Mouse (Mus musculus) ES-E14 (cell line): ENCODE measurements around the gene Nhlh1. TPM values are rescaled to one million over a fixed set of nuclear protein-coding genes. Genes with fewer than 3 reads are reported as not detected.

Source experiments
- DNase-seq: peaks from one replicate; pipeline ENCODE4 v3.0.0-alpha.2; 2013; ENCODE audit warnings: low read depth, low spot score
- H3K27ac ChIP-seq: 2 replicates; pipeline ENCODE4 v1.5.1; 2012; ENCODE audit warnings: low read depth, mild to moderate bottlenecking, low read length, moderate library complexity, mixed read lengths; ENCODE audit not compliant: poor library complexity, insufficient read depth, severe bottlenecking
- H3K36me3 ChIP-seq: 2 replicates; pipeline ENCODE4 v1.6.1; 2012; ENCODE audit warnings: mild to moderate bottlenecking, low read length, moderate library complexity, mixed read lengths; ENCODE audit not compliant: control insufficient read depth, poor library complexity, insufficient read depth, severe bottlenecking
- H3K4me1 ChIP-seq, 2 experiments: fragments of 150-350 bp in 1 of 2; sonication (generic) in 1 of 2; 2 replicates each; pipeline ENCODE4 v1.6.1; 2012; ENCODE audit warnings: low read length in 2 of 2, mild to moderate bottlenecking in 1 of 2, mixed read lengths in 1 of 2; ENCODE audit not compliant: control insufficient read depth in 2 of 2, insufficient read depth in 2 of 2, poor library complexity in 1 of 2
- H3K4me3 ChIP-seq, 2 experiments: fragments of 150-350 bp in 1 of 2; sonication (generic) in 1 of 2; 2 replicates each; pipeline ENCODE4 v1.5.1; 2012; ENCODE audit warnings: low read length in 2 of 2, low read depth in 1 of 2, mild to moderate bottlenecking in 1 of 2, mixed read lengths in 1 of 2; ENCODE audit not compliant: insufficient read depth in 1 of 2, poor library complexity in 1 of 2, severe bottlenecking in 1 of 2
- H3K9ac ChIP-seq: 2 replicates; pipeline ENCODE4 v1.6.1; 2012; ENCODE audit warnings: low read depth, mild to moderate bottlenecking, low read length, mixed read lengths; ENCODE audit not compliant: poor library complexity, insufficient read depth, severe bottlenecking
- H3K9me3 ChIP-seq: fragments of 150-350 bp; sonication (generic); 2 replicates; pipeline ENCODE4 v1.6.1; 2012; ENCODE audit warnings: low read depth, mild to moderate bottlenecking, low read length; ENCODE audit not compliant: control insufficient read depth, insufficient read depth
- CHD2 ChIP-seq: IDR thresholded peaks from 2 replicates; pipeline ENCODE4 v1.6.1; 2014; ENCODE audit warnings: mild to moderate bottlenecking, low read depth, low read length, inconsistent platforms
- HCFC1 ChIP-seq: IDR thresholded peaks from 2 replicates; pipeline ENCODE4 v1.6.1; 2012; ENCODE audit warnings: low read length, inconsistent platforms, borderline replicate concordance; ENCODE audit not compliant: insufficient read depth
- MAFK ChIP-seq: IDR thresholded peaks from 2 replicates; pipeline ENCODE4 v1.6.1; 2014; ENCODE audit warnings: mild to moderate bottlenecking, low read depth, low read length, inconsistent platforms; ENCODE audit not compliant: insufficient read depth
- ZC3H11A ChIP-seq: IDR thresholded peaks from 2 replicates; pipeline ENCODE4 v1.6.1; 2012; ENCODE audit warnings: low read depth, mild to moderate bottlenecking, inconsistent platforms, low read length, borderline replicate concordance
- ZNF384 ChIP-seq: IDR thresholded peaks from 2 replicates; pipeline ENCODE4 v1.6.1; 2012; ENCODE audit warnings: low read depth, low read length, inconsistent platforms
- in situ Hi-C, 2 experiments: fragments of 600-800 bp; cut with MboI; formaldehyde crosslinking; loops; one replicate each; pipeline ENCODE4 v1.15.1; 2025; ENCODE audit warnings: low sequenced_read_pairs in 2 of 2, inconsistent platforms in 1 of 2; ENCODE audit not compliant: unreplicated experiment in 2 of 2
- total RNA-seq: library from RNA; depleted of rRNA; stranded (reverse); fragments of 300-350 nt; gene quantifications from 2 replicates; pipeline ENCODE4 v1.2.3, GENCODE M21; 2012

Nhlh1 gene
- total RNA-seq, 1 experiment, result not detected

DNA sequence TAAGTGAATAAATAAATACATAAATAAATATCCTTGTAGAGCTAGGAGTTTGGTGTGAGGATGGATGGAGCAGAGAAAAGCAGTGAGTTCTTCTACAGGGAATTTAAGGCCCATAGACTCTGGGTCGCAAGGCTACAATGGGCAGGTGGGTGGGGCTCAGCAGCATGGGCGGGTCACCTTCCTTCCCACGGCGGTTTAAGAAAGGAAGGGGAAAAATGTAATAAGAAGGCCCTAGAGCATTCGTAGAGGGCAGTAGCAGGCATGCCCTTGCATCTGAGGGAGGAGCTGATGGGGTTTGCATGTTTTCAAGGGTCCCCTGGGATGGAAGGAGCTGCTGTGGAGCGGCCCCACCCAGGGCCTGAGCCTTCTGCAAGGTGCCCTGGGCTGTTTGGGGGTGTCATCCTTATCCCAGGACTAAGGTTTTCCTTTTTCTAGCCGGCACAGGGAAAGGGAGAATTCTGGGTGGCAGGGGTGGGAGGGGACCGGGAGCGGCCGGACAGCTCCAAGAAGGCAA lies 4.5 kb downstream of the Nhlh1 start:
- TF ChIP-seq HCFC1 (no peak), CHD2 (no peak), ZC3H11A (no peak), ZNF384 (no peak), MAFK (no peak)

DNA sequence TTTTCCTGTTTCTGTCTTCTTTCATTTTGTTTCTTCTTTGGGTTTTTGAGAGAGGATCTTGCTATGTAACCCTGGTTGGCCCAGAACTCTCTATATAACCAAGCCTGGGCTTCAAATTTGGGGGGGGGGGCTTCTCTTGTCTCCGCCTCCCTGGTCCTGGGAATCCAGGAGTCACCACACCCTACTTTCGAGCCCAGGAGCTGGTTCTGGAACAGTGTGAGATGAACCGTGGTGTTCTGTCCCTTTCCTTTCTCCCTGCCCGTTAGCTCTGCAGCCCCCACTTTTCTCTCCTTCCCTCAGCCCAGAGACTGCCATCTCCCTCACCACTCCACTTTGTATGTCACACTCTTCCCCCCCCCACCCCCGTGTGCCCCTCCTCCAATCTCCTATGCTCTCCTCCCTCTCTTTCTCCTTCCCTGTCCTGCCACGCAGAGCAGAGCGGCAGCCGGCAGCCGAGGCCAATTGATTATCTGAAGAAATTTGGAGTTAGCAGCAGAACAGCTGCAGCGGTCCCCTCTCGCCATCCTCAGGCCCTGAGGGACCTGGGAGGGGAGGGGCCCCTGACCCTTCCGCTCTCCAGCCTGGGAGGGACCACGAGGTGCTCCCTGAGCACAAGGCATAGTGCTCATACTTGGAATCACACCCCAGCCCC lies 8.1 kb downstream of the Nhlh1 start:
- no peak overlapping the region for H3K27ac ChIP-seq
- H3K4me1 ChIP-seq, result peaks cover 1 to 15% of the 10 kb centered on the region in 2 experiments; a peak in 2 of 4 replicates
- H3K9ac ChIP-seq, result no peak overlapping the region
- TF ChIP-seq ZC3H11A, result no peak
- H3K4me3 ChIP-seq, result no peak overlapping the region
- no peaks in the 10 kb centered on the region for H3K9me3 ChIP-seq
- H3K36me3 ChIP-seq, result no peaks in the 10 kb centered on the region
- in situ Hi-C loops, result no loop called here
- no peak for DNase-seq

More for the DNA sequence above, 4.5 kb downstream of the Nhlh1 start:
- H3K4me1 ChIP-seq, result peaks cover 1 to 13% of the 10 kb centered on the region in 2 experiments; a peak in 2 of 4 replicates
- no peaks in the 10 kb centered on the region for H3K9me3 ChIP-seq
- peak overlapping the region; percentile 32 to 33; a peak in 2 of 4 replicates for H3K4me3 ChIP-seq
- H3K36me3 ChIP-seq, result no peaks in the 10 kb centered on the region
- no peak overlapping the region for H3K27ac ChIP-seq
- DNase-seq, result no peak
- no peak overlapping the region for H3K9ac ChIP-seq
- in situ Hi-C loops, result no loop called here

DNA sequence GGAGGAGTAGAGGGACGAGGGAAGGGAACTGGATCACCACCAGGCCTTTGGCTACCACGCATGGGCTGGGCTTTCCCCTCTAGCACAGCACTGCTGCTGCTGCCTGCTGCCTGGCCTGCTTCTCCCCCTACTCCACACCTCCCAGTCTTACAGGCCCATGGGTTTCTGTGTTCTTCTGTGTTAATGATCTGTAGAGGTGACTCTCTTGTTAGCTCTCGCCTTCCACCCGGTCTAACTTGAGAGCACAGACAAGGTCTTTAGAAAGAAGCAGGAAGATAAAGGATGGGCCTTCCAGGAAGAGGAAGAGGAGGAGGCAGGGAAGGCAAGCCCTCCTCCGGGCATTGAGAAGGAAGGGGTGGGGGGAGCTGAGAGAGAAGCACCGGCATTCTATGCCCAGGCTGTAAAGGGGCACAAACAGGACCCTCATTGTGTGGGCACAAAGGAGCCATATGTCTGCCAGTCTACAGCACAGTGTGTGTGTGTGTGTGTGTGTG lies 9.1 kb downstream of the Nhlh1 start:
- in situ Hi-C loops, result no loop called here
- no peak for DNase-seq
- Histone ChIP-seq H3K4me3 (no peak overlapping the region), H3K27ac (no peak overlapping the region), H3K9ac (no peak overlapping the region), H3K4me1 (peaks cover 0 to 11% of the 10 kb centered on the region in 2 experiments; a peak in 2 of 4 replicates), H3K9me3 (no peaks in the 10 kb centered on the region), H3K36me3 (no peaks in the 10 kb centered on the region)
- TF ChIP-seq ZNF384 (no peak), ZC3H11A (no peak), HCFC1 (no peak), MAFK (no peak), CHD2 (no peak)

DNA sequence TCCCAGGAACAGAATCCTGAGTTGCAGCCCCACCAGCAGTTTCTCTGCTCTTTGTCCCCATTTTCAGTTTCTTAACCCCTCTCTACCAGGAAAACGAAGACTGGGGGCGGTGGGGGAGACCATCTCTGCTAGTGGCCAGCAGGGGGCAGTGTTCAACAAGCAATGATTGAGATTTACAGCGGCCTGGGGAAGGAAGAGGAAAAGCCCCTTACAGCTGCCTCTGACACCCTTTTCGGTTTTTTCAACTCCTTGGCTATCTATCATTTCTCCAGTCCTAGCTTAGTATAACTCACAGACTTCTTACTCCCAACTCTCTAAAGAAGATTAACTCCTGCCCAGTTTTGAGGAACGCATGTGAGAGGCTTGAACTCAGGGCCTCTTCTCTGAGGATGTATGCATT lies 10.4 kb downstream of the Nhlh1 start:
- no peaks in the 10 kb centered on the region for H3K9me3 ChIP-seq
- H3K36me3 ChIP-seq, result no peaks in the 10 kb centered on the region
- peaks cover 0 to 7% of the 10 kb centered on the region in 2 experiments; a peak in 1 of 4 replicates for H3K4me1 ChIP-seq
- H3K27ac ChIP-seq, result no peak overlapping the region
- no peak overlapping the region for H3K9ac ChIP-seq
- DNase-seq, result no peak
- in situ Hi-C loops, result no loop called here
- TF ChIP-seq CHD2 (no peak), ZC3H11A (peak; percentile 73), ZNF384 (no peak)
- H3K4me3 ChIP-seq, result no peak overlapping the region

DNA sequence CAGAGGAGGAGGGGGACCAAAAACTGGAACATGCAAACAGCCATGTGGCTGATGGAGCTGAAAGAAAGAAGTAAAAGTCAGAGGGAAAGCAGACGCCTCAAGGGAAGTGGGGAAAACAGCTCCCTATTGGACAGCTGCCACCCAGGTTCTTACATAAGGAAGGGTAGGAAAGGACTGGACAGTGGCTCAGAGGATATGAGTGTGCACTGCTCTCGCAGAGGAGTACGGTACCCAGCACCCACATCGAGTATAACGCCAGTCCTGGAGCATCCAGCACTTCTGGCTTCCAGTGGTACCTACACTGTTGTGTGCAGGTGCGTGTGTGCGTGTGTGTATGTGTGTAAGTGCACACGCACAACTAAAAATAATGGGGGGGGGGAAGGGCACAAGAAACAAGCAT lies 11.0 kb downstream of the Nhlh1 start:
- Histone ChIP-seq H3K4me3 (no peak overlapping the region), H3K4me1 (peaks cover 0 to 7% of the 10 kb centered on the region in 2 experiments; a peak in 1 of 4 replicates), H3K27ac (no peak overlapping the region), H3K36me3 (no peaks in the 10 kb centered on the region), H3K9ac (no peak overlapping the region), H3K9me3 (no peaks in the 10 kb centered on the region)
- DNase-seq, result no peak
- in situ Hi-C loops, result no loop called here
- TF ChIP-seq ZNF384 (no peak), ZC3H11A (no peak), CHD2 (no peak), HCFC1 (no peak)
